Mouse (Mus musculus): ENCODE results near the gene Tmem184a.

- TF ChIP-seq CTCF (IDR thresholded peaks at IDR 0.05; ENCODE audit: extremely low read depth, insufficient read depth, insufficient read length, insufficient replicate concordance) (no peak), POLR2A (IDR thresholded peaks at IDR 0.05; ENCODE audit: low read depth, low read length) (no peak)
Observed at GRCm38 (mm10) chr5:139796900-139797299, 22.8 kb downstream of the Tmem184a start.
